Mouse (Mus musculus) myocyte (in vitro differentiated cells): ENCODE results near the gene 2310009B15Rik.

ENCODE experiments used
- MYOD1 ChIP-seq, 3 experiments: IDR thresholded peaks; one replicate each; pipeline ENCODE4 v1.6.1; 2011; ENCODE audit warnings: control low read depth in 2 of 3, low read depth in 2 of 3, mild to moderate bottlenecking in 2 of 3, moderate library complexity in 1 of 3; ENCODE audit not compliant: insufficient read length in 2 of 3, control insufficient read depth in 1 of 3
- MYOG ChIP-seq, 3 experiments: IDR thresholded peaks; one replicate each; pipeline ENCODE4 v1.6.1; 2011; ENCODE audit warnings: control low read depth in 2 of 3, low read depth in 2 of 3, mild to moderate bottlenecking in 2 of 3; ENCODE audit not compliant: insufficient read length in 2 of 3, control insufficient read depth in 1 of 3, insufficient read depth in 1 of 3
- POLR2A ChIP-seq: IDR thresholded peaks from one replicate; pipeline ENCODE4 v1.6.1; 2011; ENCODE audit warnings: low read depth, mild to moderate bottlenecking, control low read depth, moderate library complexity; ENCODE audit not compliant: insufficient read length
- SRF ChIP-seq: IDR thresholded peaks from one replicate; pipeline ENCODE4 v1.6.1; 2011; ENCODE audit warnings: low read depth; ENCODE audit not compliant: control insufficient read depth, insufficient read length
- TCF12 ChIP-seq: IDR thresholded peaks from one replicate; pipeline ENCODE4 v1.6.1; 2011; ENCODE audit warnings: mild to moderate bottlenecking, control low read depth; ENCODE audit not compliant: poor library complexity, insufficient read depth, severe bottlenecking
- TCF3 ChIP-seq: IDR thresholded peaks from one replicate; pipeline ENCODE4 v1.6.1; 2011; ENCODE audit warnings: low read depth, control low read depth; ENCODE audit not compliant: insufficient read length
- USF1 ChIP-seq: IDR thresholded peaks from one replicate; pipeline ENCODE4 v1.6.1; 2011; ENCODE audit warnings: low read depth, mild to moderate bottlenecking, control low read depth, moderate library complexity

DNA sequence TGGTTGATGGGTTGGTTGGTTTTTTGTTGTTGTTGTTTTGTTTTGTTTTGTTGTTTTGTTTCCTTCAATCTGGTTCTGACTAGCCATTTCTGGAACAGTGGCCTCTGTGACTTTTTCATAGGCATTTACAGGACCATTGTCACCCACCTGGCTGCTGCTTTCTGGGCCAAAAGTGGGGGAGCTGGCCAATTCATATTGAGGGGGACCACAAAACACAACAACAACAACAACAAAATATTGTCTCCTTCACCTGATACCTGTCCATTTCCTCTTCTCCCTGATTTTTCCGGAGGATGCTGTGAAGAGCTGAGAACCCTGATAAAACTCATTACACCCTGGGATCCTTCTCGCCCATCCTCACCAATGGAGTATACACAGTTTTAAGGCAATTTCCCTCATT lies 17.4 kb downstream of the 2310009B15Rik start:
- TF ChIP-seq USF1 (no peak), POLR2A (no peak), TCF3 (no peak), MYOG (IDR thresholded peaks at IDR 0.05; ENCODE audit: control insufficient read depth in 1 of 3, insufficient read depth in 1 of 3, insufficient read length in 2 of 3, low read depth in 2 of 3) (no peak), TCF12 (no peak), MYOD1 (IDR thresholded peaks at IDR 0.05; ENCODE audit: control insufficient read depth in 1 of 3, insufficient read length in 2 of 3, low read depth in 2 of 3) (no peak), SRF (no peak)
